ENCODE assay signal across 9 mouse cellular contexts in genomic region chr7:116335133-116335532, GRCm38 (mm10). TPM values are rescaled to one million over a fixed set of nuclear protein-coding genes. Genes with fewer than 3 reads are reported as not detected.
A peak's percentile ranks its signal among the peaks of the same experiment; 100 is the strongest.
DNase-seq lines count a peak whose midpoint lies in the region; ATAC-seq and TF ChIP-seq lines count a peak whose summit lies in the region.
"Had no signal": no experiment of that assay in that cellular context is flagged by ENCODE, and none has a peak within 500 bp of the region (broad histone marks: within the 10 kb centered on the region; RNA-seq: fewer than 3 reads in every experiment).

No protein-coding gene starts in this region.

- no peaks in the 10 kb centered on the region for H3K9me3 ChIP-seq in heart, embryonic 13.5 days
- no peaks in the 10 kb centered on the region for H3K9me3 ChIP-seq in ES-Bruce4 (replicated peaks; ENCODE audit: control insufficient read depth, insufficient read depth, low read length, poor library complexity, severe bottlenecking)
- H3K9me3 ChIP-seq in forebrain, embryonic 16.5 days (ENCODE audit: control insufficient read depth, low read length), result no peaks in the 10 kb centered on the region
- no peaks in the 10 kb centered on the region for H3K9me3 ChIP-seq in liver, postnatal 0 days (ENCODE audit: low read length)

- H3K4me2 ChIP-seq in heart, embryonic 13.5 days, result peak overlapping the region; percentile 91
- peak overlapping the region; percentile 69 for H3K4me2 ChIP-seq in forebrain, embryonic 16.5 days (ENCODE audit: low read length)
- H3K4me2 ChIP-seq in liver, postnatal 0 days (ENCODE audit: low read depth, low read length), result peak overlapping the region; percentile 91

- peak overlapping the region; percentile 75 for H3K4me3 ChIP-seq in heart, embryonic 13.5 days
- no peak overlapping the region for H3K4me3 ChIP-seq in heart, adult 2 months
- H3K4me3 ChIP-seq in ES-Bruce4 (ENCODE audit: low read depth, low read length), result no peak overlapping the region
- H3K4me3 ChIP-seq in forebrain, embryonic 16.5 days (replicated peaks; ENCODE audit: low read length), result no peak overlapping the region
- H3K4me3 ChIP-seq in liver, postnatal 0 days (ENCODE audit: low read depth, low read length), result peak overlapping the region; percentile 92

- DNase-seq in heart, adult 2 months, result no peak
- DNase-seq in liver, postnatal 0 days, result no peak
- no peak for DNase-seq in urinary bladder, postnatal 25 days (ENCODE audit: low spot score)
- no peak for DNase-seq in cerebellum, adult 11-12 months
- no peak for DNase-seq in layer of hippocampus, adult 18-20 months (ENCODE audit: low spot score in 2 of 2)
- DNase-seq: gastrocnemius, postnatal 10 days had no signal

- TF ChIP-seq CTCF in heart, adult 2 months (IDR thresholded peaks at IDR 0.05), result no peak
- no peak for TF ChIP-seq CTCF in ES-Bruce4 (IDR thresholded peaks at IDR 0.05; ENCODE audit: low read depth, low read length)
- TF ChIP-seq CTCF in liver, postnatal 0 days (IDR thresholded peaks at IDR 0.05; ENCODE audit: low read depth), result no peak

- H3K4me1 ChIP-seq in heart, embryonic 13.5 days, result peaks cover 32% of the 10 kb centered on the region
- peaks cover 2% of the 10 kb centered on the region for H3K4me1 ChIP-seq in heart, adult 2 months (ENCODE audit: control insufficient read depth, insufficient read depth, low read length)
- H3K4me1 ChIP-seq in ES-Bruce4 (ENCODE audit: control insufficient read depth, insufficient read depth, low read length), result no peaks in the 10 kb centered on the region
- peaks cover 15% of the 10 kb centered on the region for H3K4me1 ChIP-seq in forebrain, embryonic 16.5 days (replicated peaks; ENCODE audit: control insufficient read depth, insufficient read depth, low read length)
- H3K4me1 ChIP-seq in liver, postnatal 0 days (ENCODE audit: insufficient read depth), result peaks cover 22% of the 10 kb centered on the region

- no peak overlapping the region for H3K9ac ChIP-seq in heart, embryonic 13.5 days
- no peak overlapping the region for H3K9ac ChIP-seq in heart, adult 2 months (ENCODE audit: low read depth, low read length)
- H3K9ac ChIP-seq in ES-Bruce4 (ENCODE audit: low read depth, poor library complexity, severe bottlenecking), result peak overlapping the region; percentile 90
- no peak overlapping the region for H3K9ac ChIP-seq in forebrain, embryonic 16.5 days (replicated peaks; ENCODE audit: low read depth, low read length)
- H3K9ac ChIP-seq in liver, postnatal 0 days (replicated peaks), result no peak overlapping the region

- peaks cover 48% of the 10 kb centered on the region for H3K36me3 ChIP-seq in heart, embryonic 13.5 days
- H3K36me3 ChIP-seq in heart, adult 2 months (ENCODE audit: control insufficient read depth, insufficient read depth, low read length), result peaks cover 17% of the 10 kb centered on the region
- peaks cover 45% of the 10 kb centered on the region for H3K36me3 ChIP-seq in ES-Bruce4 (ENCODE audit: control insufficient read depth, insufficient read depth, low read length, poor library complexity, severe bottlenecking)
- peaks cover 20% of the 10 kb centered on the region for H3K36me3 ChIP-seq in forebrain, embryonic 16.5 days (ENCODE audit: control insufficient read depth, insufficient read depth)
- peaks cover 35% of the 10 kb centered on the region for H3K36me3 ChIP-seq in liver, postnatal 0 days (replicated peaks; ENCODE audit: insufficient read depth, low read length)

- H3K27ac ChIP-seq in heart, embryonic 13.5 days (replicated peaks), result no peak overlapping the region
- H3K27ac ChIP-seq in heart, adult 2 months, result no peak overlapping the region
- no peak overlapping the region for H3K27ac ChIP-seq in ES-Bruce4 (ENCODE audit: insufficient read depth, low read length)
- H3K27ac ChIP-seq in forebrain, embryonic 16.5 days (ENCODE audit: low read length), result no peak overlapping the region
- H3K27ac ChIP-seq in liver, postnatal 0 days (ENCODE audit: low read depth), result 0 out of 2 replicates have a peak overlapping the region, but pooled peaks have one; percentile 74

- no peak for TF ChIP-seq POLR2A in heart, adult 2 months (IDR thresholded peaks at IDR 0.05; ENCODE audit: insufficient read depth, low read depth, low read length)
- TF ChIP-seq POLR2A in ES-Bruce4 (IDR thresholded peaks at IDR 0.05; ENCODE audit: insufficient read depth, low read length), result no peak

- ATAC-seq in heart, embryonic 13.5 days (ENCODE audit: extremely low read depth, insufficient number of reproducible peaks, low FRiP score, low TSS enrichment), result no peak
- no peak for ATAC-seq in forebrain, embryonic 16.5 days
- no peak for ATAC-seq in liver, postnatal 0 days

- H3K27me3 ChIP-seq in heart, embryonic 13.5 days (replicated peaks), result no peaks in the 10 kb centered on the region
- no peaks in the 10 kb centered on the region for H3K27me3 ChIP-seq in heart, adult 2 months (ENCODE audit: control insufficient read depth, insufficient read depth, low read length)
- H3K27me3 ChIP-seq in ES-Bruce4 (ENCODE audit: control insufficient read depth, insufficient read depth, low read length, poor library complexity, severe bottlenecking), result no peaks in the 10 kb centered on the region
- no peaks in the 10 kb centered on the region for H3K27me3 ChIP-seq in forebrain, embryonic 16.5 days (replicated peaks; ENCODE audit: control insufficient read depth, insufficient read depth, low read length)
- no peaks in the 10 kb centered on the region for H3K27me3 ChIP-seq in liver, postnatal 0 days (ENCODE audit: insufficient read depth, low read length)

- WGBS in heart, embryonic 13.5 days, result 83% methylated on average over 6 of the region's 6 CpGs
- WGBS in heart, adult 2 months, result 83% methylated on average over 6 of the region's 6 CpGs
- WGBS in forebrain, embryonic 16.5 days, result 77% methylated on average over 6 of the region's 6 CpGs
- 72% methylated on average over 6 of the region's 6 CpGs for WGBS in liver, postnatal 0 days (ENCODE audit: insufficient replicate concordance)

- TF ChIP-seq EP300 in heart, adult 2 months (IDR thresholded peaks at IDR 0.05; ENCODE audit: insufficient read depth, low read depth, low read length), result no peak
- no peak for TF ChIP-seq EP300 in ES-Bruce4 (IDR thresholded peaks at IDR 0.05; ENCODE audit: insufficient read depth, low read depth, low read length)
- no peak for TF ChIP-seq EP300 in liver, postnatal 0 days (IDR thresholded peaks at IDR 0.05; ENCODE audit: low read depth)

- intact Hi-C loops in heart, adult 2 months (cut with DNase I), result loop anchor here (2.0 to 5.0 kb wide), 2 partner anchors 182 to 274 kb away; no protein-coding TSS in a partner anchor

- H3K79me2 ChIP-seq in heart, adult 2 months (replicated peaks; ENCODE audit: control insufficient read depth, insufficient read depth, low read length), result peaks cover 3% of the 10 kb centered on the region; the same call in 1 of the 2 replicates

RNA-seq across cellular contexts. Expression of gene Rps13, which starts 1.1 kb away (rescaled TPM):
- 604 and 625 TPM in 2 replicates for polyA plus RNA-seq in heart, embryonic 13.5 days (2015; fragmentation: Nextera tagmentation; extraction: Ambion mirVana)
- 100 to 1,000 TPM; 328 to 384 TPM for total RNA-seq in heart, adult 2 months (2021)
- 110 and 146 TPM in 2 replicates for polyA plus RNA-seq in heart, adult 2 months (2012; rRNA removed)
- 245 and 285 TPM in 2 replicates for polyA plus RNA-seq in ES-Bruce4 (2011; ENCODE audit: insufficient read depth, insufficient read length, low read depth, missing spikeins)
- 452 and 498 TPM in 2 replicates for polyA plus RNA-seq in forebrain, embryonic 16.5 days (2015; fragmentation: Nextera tagmentation; extraction: Ambion mirVana)
- polyA plus RNA-seq in liver, postnatal 0 days (2015; fragmentation: Nextera tagmentation; extraction: Ambion mirVana), result 425 and 427 TPM in 2 replicates
- total RNA-seq in layer of hippocampus, adult 18-20 months (2021), result 100 to 1,000 TPM; 220 to 237 TPM

RNA-seq across cellular contexts. Expression of gene Plekha7, which starts 27.0 kb away (rescaled TPM):
- polyA plus RNA-seq in heart, embryonic 13.5 days (2015; fragmentation: Nextera tagmentation; extraction: Ambion mirVana), result 38.4 and 41.7 TPM in 2 replicates
- total RNA-seq in heart, adult 2 months (2021), result 1 to 10 TPM; 4.5 to 6.3 TPM
- 13.7 and 19.3 TPM in 2 replicates for polyA plus RNA-seq in heart, adult 2 months (2012; rRNA removed)
- polyA plus RNA-seq in ES-Bruce4 (2011; ENCODE audit: insufficient read depth, insufficient read length, low read depth, missing spikeins), result 80.0 and 80.5 TPM in 2 replicates
- 8.7 and 8.8 TPM in 2 replicates for polyA plus RNA-seq in forebrain, embryonic 16.5 days (2015; fragmentation: Nextera tagmentation; extraction: Ambion mirVana)
- polyA plus RNA-seq in liver, postnatal 0 days (2015; fragmentation: Nextera tagmentation; extraction: Ambion mirVana), result 1.5 and 1.8 TPM in 2 replicates
- total RNA-seq in layer of hippocampus, adult 18-20 months (2021), result 10 to 100 TPM; 19.1 to 20.2 TPM

Comparison
In these comparisons a context has a peak if more than half of its experiments do, and no peak if none do; other contexts are left out.
1. H3K4me3 ChIP-seq: peak in heart, embryonic 13.5 days (single experiment) and liver, postnatal 0 days (single experiment); none in heart, adult 2 months (single experiment), ES-Bruce4 (single experiment) and forebrain, embryonic 16.5 days (single experiment).
2. Peak in every context shown above with its lines, with median percentiles within 50 percentile points of each other: H3K4me2 ChIP-seq.